Mouse (Mus musculus) cerebellum, adult 8-10 months (tissue): Measurements from ENCODE around the gene Tenm3.

Source experiments
- DNase-seq: peaks from one replicate; pipeline ENCODE4 v3.0.0; 2022

Gene Tenm3

GRCm38 (mm10) chr8:48437523-48438207 is 406.1 kb downstream of the Tenm3 start:
- DNase-seq, result no peak

GRCm38 (mm10) chr8:48425101-48425500 is 418.6 kb downstream of the Tenm3 start:
- DNase-seq, result no peak

- DNase-seq, result no peak
Measured at GRCm38 (mm10) chr8:48417714-48418113, 426.0 kb downstream of the Tenm3 start.

- DNase-seq, result no peak
Measured at GRCm38 (mm10) chr8:48410916-48411315, 432.8 kb downstream of the Tenm3 start.

GRCm38 (mm10) chr8:48400572-48400972 is 443.2 kb downstream of the Tenm3 start:
- no peak for DNase-seq

- DNase-seq, result no peak
Measured at GRCm38 (mm10) chr8:48385833-48386232, 457.9 kb downstream of the Tenm3 start.

- no peak for DNase-seq
Measured at GRCm38 (mm10) chr8:48380035-48380434, 463.7 kb downstream of the Tenm3 start.

GRCm38 (mm10) chr8:48376774-48377173 is 467.0 kb downstream of the Tenm3 start:
- no peak for DNase-seq

GRCm38 (mm10) chr8:48375183-48375582 is 468.6 kb downstream of the Tenm3 start:
- no peak for DNase-seq

- DNase-seq, result no peak
Measured at GRCm38 (mm10) chr8:48373404-48373803, 470.3 kb downstream of the Tenm3 start.

GRCm38 (mm10) chr8:48367164-48367563 is 476.6 kb downstream of the Tenm3 start:
- no peak for DNase-seq

GRCm38 (mm10) chr8:48356849-48357248 is 486.9 kb downstream of the Tenm3 start:
- no peak for DNase-seq

GRCm38 (mm10) chr8:48353458-48353857 is 490.3 kb downstream of the Tenm3 start:
- DNase-seq, result no peak

GRCm38 (mm10) chr8:48348901-48349300 is 494.9 kb downstream of the Tenm3 start:
- DNase-seq, result no peak

GRCm38 (mm10) chr8:48348386-48348785 is 495.4 kb downstream of the Tenm3 start:
- DNase-seq, result no peak

- no peak for DNase-seq
Measured at GRCm38 (mm10) chr8:48343067-48343420, 500.7 kb downstream of the Tenm3 start.

GRCm38 (mm10) chr8:48342321-48343066 is 501.3 kb downstream of the Tenm3 start:
- no peak for DNase-seq

GRCm38 (mm10) chr8:48341692-48342091 is 502.1 kb downstream of the Tenm3 start:
- no peak for DNase-seq

GRCm38 (mm10) chr8:48341276-48341675 is 502.5 kb downstream of the Tenm3 start:
- no peak for DNase-seq

GRCm38 (mm10) chr8:48322655-48323265 is 521.0 kb downstream of the Tenm3 start:
- DNase-seq, result no peak

- no peak for DNase-seq
Measured at GRCm38 (mm10) chr8:48322240-48322639, 521.5 kb downstream of the Tenm3 start.

- no peak for DNase-seq
Measured at GRCm38 (mm10) chr8:48319674-48320073, 524.1 kb downstream of the Tenm3 start.

- no peak for DNase-seq
Measured at GRCm38 (mm10) chr8:48317498-48317897, 526.3 kb downstream of the Tenm3 start.

- DNase-seq, result no peak
Measured at GRCm38 (mm10) chr8:48315605-48316004, 528.1 kb downstream of the Tenm3 start.
